Mouse (Mus musculus): ENCODE results near the gene Tram2.

GRCm38 (mm10) chr1:21052608-21053007 lies 26.4 kb downstream of the Tram2 start:
- TF ChIP-seq CTCF (IDR thresholded peaks at IDR 0.05; ENCODE audit: extremely low read depth, insufficient read depth, low read length) (no peak), POLR2A (IDR thresholded peaks at IDR 0.05; ENCODE audit: extremely low read depth, insufficient read depth, low read length) (no peak)
